Mouse (Mus musculus): ENCODE measurements at regions not wholly inside any gene's neighbourhood (a gene's known extent, or its start where the extent isn't known, plus 50 kb on each side); places are given as distances from the start of the nearest gene placed in this dataset.
"Not testable (repeated sequence)": the region's sequence is repeated elsewhere in the genome, so short reads cannot be mapped to it uniquely, and the experiment has no call there.

DNA sequence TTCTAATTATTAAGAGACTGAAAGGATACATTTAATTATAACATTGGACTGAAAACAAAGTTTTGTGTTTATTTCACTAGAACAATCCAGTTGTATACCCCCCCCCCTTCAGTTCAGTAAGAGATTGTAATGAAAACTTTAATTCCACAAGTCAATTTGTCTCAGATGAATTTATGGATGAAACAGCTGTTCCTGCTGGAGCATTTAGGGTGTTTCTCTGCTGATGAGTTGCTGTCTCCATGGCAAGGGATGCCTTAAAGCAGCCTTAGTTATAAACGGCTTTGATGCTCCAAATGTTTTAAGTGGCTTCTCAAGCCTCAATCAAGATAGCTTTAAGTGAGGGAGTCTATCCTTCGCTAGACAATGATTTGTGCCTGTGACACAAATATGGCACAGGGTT, 112.1 kb upstream of the Ctso start:
- H3K27ac ChIP-seq (replicated peaks; ENCODE audit: low read depth, low read length) = no peak overlapping the region
- no peak overlapping the region for H3K4me2 ChIP-seq (ENCODE audit: low read length)
- DNase-seq = no peak
- no peaks in the 10 kb centered on the region for H3K27me3 ChIP-seq (ENCODE audit: control insufficient read depth, insufficient read depth, low read length)
- ATAC-seq (ENCODE audit: low FRiP score, low TSS enrichment) = no peak
- H3K4me1 ChIP-seq (ENCODE audit: control insufficient read depth, insufficient read depth, low read length) = no peaks in the 10 kb centered on the region
- no peak overlapping the region for H3K4me3 ChIP-seq (replicated peaks; ENCODE audit: low read depth, low read length)
- H3K36me3 ChIP-seq (ENCODE audit: control insufficient read depth, insufficient read depth, low read length) = no peaks in the 10 kb centered on the region
- WGBS = 84% methylated on average over 2 of the region's 2 CpGs
- H3K9me3 ChIP-seq (ENCODE audit: control insufficient read depth, low read length) = no peaks in the 10 kb centered on the region
- H3K9ac ChIP-seq (replicated peaks; ENCODE audit: low read length) = no peak overlapping the region

DNA sequence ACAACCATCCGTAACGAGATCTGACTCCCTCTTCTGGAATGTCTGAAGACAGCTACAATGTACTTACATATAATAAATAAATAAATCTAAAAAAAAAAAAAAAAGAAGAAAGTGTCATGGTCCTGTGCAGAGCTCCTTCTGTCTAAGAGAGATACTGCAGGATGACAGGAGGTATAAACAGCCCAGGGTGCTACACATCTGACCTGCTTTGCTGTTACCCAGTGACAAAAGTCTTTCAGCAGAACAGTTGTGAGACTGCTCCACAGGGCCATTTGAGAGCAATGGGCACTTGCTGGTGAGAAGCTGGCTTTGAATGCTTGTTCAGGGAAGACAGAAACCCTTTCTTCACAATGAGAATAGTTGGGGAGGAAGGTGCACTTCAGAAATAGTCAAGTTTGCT, 102.9 kb upstream of the Ctso start:
- Histone ChIP-seq H3K27ac (replicated peaks; ENCODE audit: low read depth, low read length) (peak overlapping the region; percentile 61; the same call in 1 of the 2 replicates), H3K27me3 (ENCODE audit: control insufficient read depth, insufficient read depth, low read length) (no peaks in the 10 kb centered on the region), H3K4me3 (replicated peaks; ENCODE audit: low read depth, low read length) (no peak overlapping the region), H3K4me1 (ENCODE audit: control insufficient read depth, insufficient read depth, low read length) (0 out of 2 replicates have a peak, but pooled peaks cover 2% of the 10 kb centered on the region), H3K9me3 (ENCODE audit: control insufficient read depth, low read length) (no peaks in the 10 kb centered on the region), H3K36me3 (ENCODE audit: control insufficient read depth, insufficient read depth, low read length) (no peaks in the 10 kb centered on the region), H3K4me2 (ENCODE audit: low read length) (no peak overlapping the region), H3K9ac (replicated peaks; ENCODE audit: low read length) (no peak overlapping the region)
- WGBS = no CpG with 5 or more reads among the region's 2 CpGs
- DNase-seq (peak; percentile 27), ATAC-seq (ENCODE audit: low FRiP score, low TSS enrichment) (no peak)

DNA sequence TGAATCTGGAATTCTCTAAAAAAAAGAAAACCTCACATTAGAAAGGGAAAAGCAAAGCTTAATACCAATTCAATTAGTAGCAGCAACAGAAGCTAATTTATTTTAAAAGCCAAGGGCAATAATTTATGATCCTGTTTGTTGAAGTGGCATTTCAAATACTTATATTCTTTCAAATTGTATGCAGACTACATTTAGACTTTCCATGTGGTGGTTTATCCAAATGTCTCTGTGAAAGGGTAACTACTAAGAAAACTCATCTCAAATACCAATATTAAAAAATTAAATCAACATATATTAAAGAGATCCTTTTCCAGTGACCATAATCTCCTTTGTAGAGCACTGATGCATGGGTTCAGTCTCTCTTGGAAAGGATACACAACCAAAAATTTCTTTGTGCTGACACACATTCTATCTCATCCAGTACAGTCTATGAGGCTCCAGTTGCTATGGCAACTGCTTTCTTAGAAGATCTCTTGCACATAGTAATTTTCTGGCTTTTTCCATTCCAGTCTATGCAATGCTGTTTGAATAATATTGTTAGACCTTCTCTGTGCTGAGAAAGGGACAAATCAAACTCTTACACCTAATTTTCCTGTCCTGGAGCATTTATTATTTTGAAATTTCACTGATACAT, 102.3 kb upstream of the Ctso start:
- H3K27ac ChIP-seq (replicated peaks; ENCODE audit: low read depth, low read length) = peak overlapping the region; percentile 61; the same call in 1 of the 2 replicates
- no peak overlapping the region for H3K9ac ChIP-seq (replicated peaks; ENCODE audit: low read length)
- H3K36me3 ChIP-seq (ENCODE audit: control insufficient read depth, insufficient read depth, low read length) = no peaks in the 10 kb centered on the region
- H3K4me2 ChIP-seq (ENCODE audit: low read length) = no peak overlapping the region
- DNase-seq = peak; percentile 91
- peak; percentile 82 for ATAC-seq (ENCODE audit: low FRiP score, low TSS enrichment)
- H3K9me3 ChIP-seq (ENCODE audit: control insufficient read depth, low read length) = no peaks in the 10 kb centered on the region
- 0 out of 2 replicates have a peak, but pooled peaks cover 2% of the 10 kb centered on the region for H3K4me1 ChIP-seq (ENCODE audit: control insufficient read depth, insufficient read depth, low read length)
- no peaks in the 10 kb centered on the region for H3K27me3 ChIP-seq (ENCODE audit: control insufficient read depth, insufficient read depth, low read length)
- no peak overlapping the region for H3K4me3 ChIP-seq (replicated peaks; ENCODE audit: low read depth, low read length)

DNA sequence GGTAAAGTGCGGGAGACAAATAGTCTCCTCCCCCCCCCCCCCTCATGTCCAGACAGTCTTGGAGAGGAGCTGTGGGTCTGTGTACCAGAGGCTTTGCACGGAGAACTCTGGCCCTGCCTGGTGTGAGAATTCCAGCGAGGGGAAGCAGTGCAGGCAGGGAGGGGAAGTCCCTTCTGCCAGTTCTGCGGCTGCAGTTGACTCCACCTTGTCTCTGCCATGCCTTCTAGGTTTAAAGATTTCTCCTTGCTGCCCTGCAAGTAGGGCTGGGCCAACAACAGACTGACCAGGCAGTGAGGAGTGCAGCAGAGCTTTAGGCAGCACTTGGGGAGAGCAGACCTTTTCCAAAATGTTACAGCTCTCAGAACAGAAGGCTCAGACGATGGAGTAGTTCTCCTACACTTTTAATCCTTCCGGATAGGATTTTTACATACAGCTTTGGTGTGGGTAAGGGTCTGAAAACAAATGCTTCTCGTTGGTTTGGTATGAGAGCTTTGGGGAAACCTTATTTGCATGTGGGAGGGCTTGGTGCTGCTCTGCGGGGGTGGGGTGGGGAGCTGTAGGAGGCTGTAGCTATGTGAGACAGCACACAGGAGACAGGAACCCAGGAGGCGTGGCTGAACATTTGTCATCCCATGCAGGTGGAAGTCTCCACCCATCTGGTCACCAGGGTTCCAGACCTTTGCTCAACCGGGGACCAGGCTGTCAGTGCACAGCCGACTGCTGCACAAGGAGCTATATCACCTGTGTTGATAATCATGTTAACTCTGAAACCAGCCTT, 96.8 kb upstream of the Ctso start:
- Histone ChIP-seq H3K4me3 (replicated peaks; ENCODE audit: low read depth, low read length) (no peak overlapping the region), H3K27me3 (ENCODE audit: control insufficient read depth, insufficient read depth, low read length) (no peaks in the 10 kb centered on the region), H3K4me1 (ENCODE audit: control insufficient read depth, insufficient read depth, low read length) (0 out of 2 replicates have a peak, but pooled peaks cover 2% of the 10 kb centered on the region), H3K9ac (replicated peaks; ENCODE audit: low read length) (0 out of 2 replicates have a peak overlapping the region, but pooled peaks have one; percentile 7), H3K9me3 (ENCODE audit: control insufficient read depth, low read length) (no peaks in the 10 kb centered on the region), H3K36me3 (ENCODE audit: control insufficient read depth, insufficient read depth, low read length) (no peaks in the 10 kb centered on the region), H3K4me2 (ENCODE audit: low read length) (peak overlapping the region; percentile 8; the same call in 1 of the 2 replicates), H3K27ac (replicated peaks; ENCODE audit: low read depth, low read length) (no peak overlapping the region)
- no peak for DNase-seq
- WGBS = 13% methylated on average over 11 of the region's 11 CpGs
- peak; percentile 46; the same call in 1 of the 2 replicates for ATAC-seq (ENCODE audit: low FRiP score, low TSS enrichment)

DNA sequence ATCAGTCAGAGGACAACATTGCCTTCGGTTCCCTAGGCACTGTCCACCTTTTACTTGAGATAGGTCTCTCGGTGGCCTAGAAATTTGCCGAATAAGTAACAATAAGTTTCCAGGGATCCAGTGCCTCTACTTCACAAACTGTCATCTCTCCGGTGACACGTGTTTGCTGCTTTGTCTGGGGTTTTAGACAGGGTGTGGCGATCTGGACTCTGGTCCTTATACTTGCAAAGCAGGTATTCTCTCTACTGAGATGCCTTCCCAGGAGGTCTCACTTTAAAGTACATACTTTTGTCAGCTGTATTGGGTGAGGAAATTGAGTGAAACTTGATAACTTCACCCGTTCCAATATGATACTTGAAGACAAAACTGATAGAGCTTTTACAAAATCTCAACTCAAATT, 95.9 kb upstream of the Ctso start:
- no peak for DNase-seq
- Histone ChIP-seq H3K27ac (replicated peaks; ENCODE audit: low read depth, low read length) (no peak overlapping the region), H3K9ac (replicated peaks; ENCODE audit: low read length) (no peak overlapping the region), H3K36me3 (ENCODE audit: control insufficient read depth, insufficient read depth, low read length) (no peaks in the 10 kb centered on the region), H3K4me2 (ENCODE audit: low read length) (no peak overlapping the region), H3K9me3 (ENCODE audit: control insufficient read depth, low read length) (no peaks in the 10 kb centered on the region), H3K27me3 (ENCODE audit: control insufficient read depth, insufficient read depth, low read length) (no peaks in the 10 kb centered on the region), H3K4me3 (replicated peaks; ENCODE audit: low read depth, low read length) (no peak overlapping the region), H3K4me1 (ENCODE audit: control insufficient read depth, insufficient read depth, low read length) (0 out of 2 replicates have a peak, but pooled peaks cover 2% of the 10 kb centered on the region)
- no peak for ATAC-seq (ENCODE audit: low FRiP score, low TSS enrichment)
- whole genome bisulfite sequencing = 85% methylated on average over 7 of the region's 7 CpGs

DNA sequence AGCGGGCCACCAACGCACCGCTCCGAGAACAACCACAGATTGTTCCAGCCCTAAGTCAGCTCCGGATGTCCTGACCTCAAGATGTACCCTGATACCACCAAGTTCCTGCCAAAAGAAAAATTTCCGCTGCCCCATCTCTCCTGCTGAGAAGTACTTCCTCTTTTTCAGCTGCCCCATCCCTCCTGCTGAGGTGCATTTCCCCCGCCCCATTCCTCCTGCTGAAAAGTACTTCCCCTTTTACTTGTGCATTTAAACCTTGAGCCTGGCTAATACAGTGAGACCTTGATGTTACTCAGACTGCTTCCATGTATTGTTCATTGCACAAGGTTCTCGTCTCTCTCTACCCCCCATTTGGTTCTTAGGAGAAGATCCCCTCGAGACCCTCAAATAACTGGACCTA, 94.3 kb upstream of the Ctso start:
- H3K4me3 ChIP-seq (replicated peaks; ENCODE audit: low read depth, low read length); H3K27ac ChIP-seq (replicated peaks; ENCODE audit: low read depth, low read length); H3K4me2 ChIP-seq (ENCODE audit: low read length); DNase-seq; ATAC-seq (ENCODE audit: low FRiP score, low TSS enrichment); H3K9me3 ChIP-seq (ENCODE audit: control insufficient read depth, low read length); H3K36me3 ChIP-seq (ENCODE audit: control insufficient read depth, insufficient read depth, low read length); H3K9ac ChIP-seq (replicated peaks; ENCODE audit: low read length); H3K27me3 ChIP-seq (ENCODE audit: control insufficient read depth, insufficient read depth, low read length); H3K4me1 ChIP-seq (ENCODE audit: control insufficient read depth, insufficient read depth, low read length): not testable (repeated sequence)
- WGBS = 90% methylated on average over 9 of the region's 9 CpGs

DNA sequence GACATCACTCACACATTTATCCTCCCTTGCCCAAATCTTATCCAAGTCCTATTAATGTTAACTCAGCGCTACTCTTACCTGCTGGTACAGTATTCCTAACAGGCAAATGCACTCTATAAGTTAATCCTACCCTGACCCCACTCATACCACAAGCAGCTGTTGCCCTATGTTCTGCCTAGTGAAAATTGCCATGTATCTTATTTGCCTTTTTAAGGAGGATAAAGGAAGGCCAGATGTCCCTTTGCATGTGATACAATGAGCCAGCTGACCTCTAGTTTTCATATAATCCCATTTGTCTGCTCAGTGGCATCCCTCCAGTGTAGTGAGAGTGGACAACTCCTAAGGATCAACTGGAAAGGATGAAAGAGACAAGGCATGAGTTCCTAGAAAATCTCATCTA, 67.9 kb upstream of the Ctso start:
- Histone ChIP-seq H3K9ac (replicated peaks; ENCODE audit: low read length) (no peak overlapping the region), H3K4me2 (ENCODE audit: low read length) (no peak overlapping the region), H3K27ac (replicated peaks; ENCODE audit: low read depth, low read length) (no peak overlapping the region), H3K27me3 (ENCODE audit: control insufficient read depth, insufficient read depth, low read length) (no peaks in the 10 kb centered on the region), H3K4me1 (ENCODE audit: control insufficient read depth, insufficient read depth, low read length) (no peaks in the 10 kb centered on the region), H3K36me3 (ENCODE audit: control insufficient read depth, insufficient read depth, low read length) (no peaks in the 10 kb centered on the region), H3K9me3 (ENCODE audit: control insufficient read depth, low read length) (no peaks in the 10 kb centered on the region), H3K4me3 (replicated peaks; ENCODE audit: low read depth, low read length) (no peak overlapping the region)
- no peak for ATAC-seq (ENCODE audit: low FRiP score, low TSS enrichment)
- 83% methylated on average over 1 of the region's 1 CpGs for WGBS
- DNase-seq = no peak

Data from midbrain, embryonic 14.5 days (tissue).